ENCODE assay signal across 7 mouse cellular contexts in genomic region chr5:147757832-147758587, GRCm38 (mm10). TPM values are rescaled to one million over a fixed set of nuclear protein-coding genes. Genes with fewer than 3 reads are reported as not detected.
A peak's percentile ranks its signal among the peaks of the same experiment; 100 is the strongest.
DNase-seq lines count a peak whose midpoint lies in the region; ATAC-seq and TF ChIP-seq lines count a peak whose summit lies in the region.

No protein-coding gene starts in this region.

- peak; percentile 35 for DNase-seq in A20 (ENCODE audit: low read depth, low spot score)
- peak; percentile 58 for DNase-seq in kidney, adult 9 months
- peak; percentile 47 for DNase-seq in lung, postnatal 14 days
- DNase-seq in forebrain, postnatal 0 days, result no peak
- no peak for DNase-seq in retina, embryonic 14.5 days (ENCODE audit: low spot score)

- peak; percentile 68 for ATAC-seq in granulocyte monocyte progenitor cell, adult 5-6 weeks (replicated peaks; ENCODE audit: poor library complexity, severe bottlenecking)
- no peak for ATAC-seq in forebrain, postnatal 0 days

- no peak overlapping the region for H3K4me2 ChIP-seq in forebrain, postnatal 0 days (ENCODE audit: low read depth)

- H3K36me3 ChIP-seq in ES-Bruce4 (ENCODE audit: control insufficient read depth, insufficient read depth, low read length, poor library complexity, severe bottlenecking), result no peaks in the 10 kb centered on the region
- H3K36me3 ChIP-seq in forebrain, postnatal 0 days (ENCODE audit: insufficient read depth), result no peaks in the 10 kb centered on the region

- 65% methylated on average over 12 of the region's 12 CpGs for WGBS in forebrain, postnatal 0 days

- H3K27me3 ChIP-seq in ES-Bruce4 (ENCODE audit: control insufficient read depth, insufficient read depth, low read length, poor library complexity, severe bottlenecking), result no peaks in the 10 kb centered on the region
- H3K27me3 ChIP-seq in forebrain, postnatal 0 days (ENCODE audit: insufficient read depth, low read length), result no peaks in the 10 kb centered on the region

- TF ChIP-seq POLR2A in ES-Bruce4 (IDR thresholded peaks at IDR 0.05; ENCODE audit: insufficient read depth, low read length), result no peak

- no peak overlapping the region for H3K4me3 ChIP-seq in ES-Bruce4 (ENCODE audit: low read depth, low read length)
- H3K4me3 ChIP-seq in forebrain, postnatal 0 days (ENCODE audit: low read depth, low read length), result no peak overlapping the region

- peak; percentile 36 for TF ChIP-seq CTCF in ES-Bruce4 (IDR thresholded peaks at IDR 0.05; ENCODE audit: low read depth, low read length)
- TF ChIP-seq CTCF in forebrain, postnatal 0 days (IDR thresholded peaks at IDR 0.05; ENCODE audit: low read depth), result no peak

- H3K27ac ChIP-seq in ES-Bruce4 (ENCODE audit: insufficient read depth, low read length), result no peak overlapping the region
- no peak overlapping the region for H3K27ac ChIP-seq in forebrain, postnatal 0 days (ENCODE audit: low read depth, low read length)

- H3K9me3 ChIP-seq in ES-Bruce4 (replicated peaks; ENCODE audit: control insufficient read depth, insufficient read depth, low read length, poor library complexity, severe bottlenecking), result peaks cover 7% of the 10 kb centered on the region; the same call in 1 of the 2 replicates
- H3K9me3 ChIP-seq in forebrain, postnatal 0 days (ENCODE audit: low read length), result no peaks in the 10 kb centered on the region

- TF ChIP-seq EP300 in ES-Bruce4 (IDR thresholded peaks at IDR 0.05; ENCODE audit: insufficient read depth, low read depth, low read length), result no peak

- no peak overlapping the region for H3K9ac ChIP-seq in ES-Bruce4 (ENCODE audit: low read depth, poor library complexity, severe bottlenecking)
- no peak overlapping the region for H3K9ac ChIP-seq in forebrain, postnatal 0 days

- peaks cover 3% of the 10 kb centered on the region for H3K4me1 ChIP-seq in ES-Bruce4 (ENCODE audit: control insufficient read depth, insufficient read depth, low read length)
- H3K4me1 ChIP-seq in forebrain, postnatal 0 days (ENCODE audit: insufficient read depth), result no peaks in the 10 kb centered on the region

RNA-seq across cellular contexts. Expression of gene Flt1, which starts 32.2 kb away (rescaled TPM):
- 23.4 and 25.8 TPM in 2 replicates for polyA plus RNA-seq in ES-Bruce4 (2011; ENCODE audit: insufficient read depth, insufficient read length, low read depth, missing spikeins)
- 0.75 and 3.4 TPM in 2 replicates for total RNA-seq in granulocyte monocyte progenitor cell, adult 5-6 weeks (2014; fragmentation: Nextera tagmentation)
- total RNA-seq in granulocyte monocyte progenitor cell, adult 5-6 weeks (2017), result 3.7 TPM in 2 replicates
- total RNA-seq in forebrain, postnatal 0 days (2014; rRNA removed), result 8.5 and 11.6 TPM in 2 replicates
- polyA plus RNA-seq in forebrain, postnatal 0 days (2015; fragmentation: Nextera tagmentation; extraction: Ambion mirVana), result 6.4 and 10.1 TPM in 2 replicates

Comparison
In these comparisons a context has a peak if more than half of its experiments do, and no peak if none do; other contexts are left out.
1. DNase-seq: peak in A20 (single experiment), kidney, adult 9 months (single experiment) and lung, postnatal 14 days (single experiment); none in forebrain, postnatal 0 days (single experiment) and retina, embryonic 14.5 days (single experiment).